Mouse (Mus musculus): ENCODE results near the gene Hist1h4h. TPM values are rescaled to one million over a fixed set of nuclear protein-coding genes. Genes with fewer than 3 reads are reported as not detected.

Gene Hist1h4h
- polyA plus RNA-seq, 1 experiment from 2014 or later, result 7.9 TPM

- Histone ChIP-seq H3K4me2 (peak overlapping the region; percentile 74), H3K27ac (no peak overlapping the region), H3K9me3 (no peaks in the 10 kb centered on the region), H3K4me3 (peak overlapping the region; percentile 55), H3K9ac (peak overlapping the region; percentile 64), H3K27me3 (no peaks in the 10 kb centered on the region), H3K36me3 (no peaks in the 10 kb centered on the region), H3K4me1 (peaks cover 4% of the 10 kb centered on the region)
- no peak for ATAC-seq (ENCODE audit: insufficient number of reproducible peaks, insufficient read depth, low FRiP score, low TSS enrichment, low read depth)
- 53% methylated on average over 15 of the region's 15 CpGs for WGBS
Measured at GRCm38 (mm10) chr13:23515826-23516620, 14.8 kb upstream of the Hist1h4h start.

GRCm38 (mm10) chr13:23516822-23517602, 13.8 kb upstream of the Hist1h4h start:
- H3K4me1 ChIP-seq, result peaks cover 4% of the 10 kb centered on the region
- H3K4me3 ChIP-seq, result peak overlapping the region; percentile 55
- peak overlapping the region; percentile 74 for H3K4me2 ChIP-seq
- H3K9me3 ChIP-seq, result no peaks in the 10 kb centered on the region
- WGBS, result under 1% methylated on average over 19 of the region's 19 CpGs
- H3K27ac ChIP-seq, result peak overlapping the region; percentile 73
- no peaks in the 10 kb centered on the region for H3K36me3 ChIP-seq
- peak; percentile 65; the same call in 1 of the 2 replicates for ATAC-seq (ENCODE audit: insufficient number of reproducible peaks, insufficient read depth, low FRiP score, low TSS enrichment, low read depth)
- H3K9ac ChIP-seq, result peak overlapping the region; percentile 66
- no peaks in the 10 kb centered on the region for H3K27me3 ChIP-seq

DNA sequence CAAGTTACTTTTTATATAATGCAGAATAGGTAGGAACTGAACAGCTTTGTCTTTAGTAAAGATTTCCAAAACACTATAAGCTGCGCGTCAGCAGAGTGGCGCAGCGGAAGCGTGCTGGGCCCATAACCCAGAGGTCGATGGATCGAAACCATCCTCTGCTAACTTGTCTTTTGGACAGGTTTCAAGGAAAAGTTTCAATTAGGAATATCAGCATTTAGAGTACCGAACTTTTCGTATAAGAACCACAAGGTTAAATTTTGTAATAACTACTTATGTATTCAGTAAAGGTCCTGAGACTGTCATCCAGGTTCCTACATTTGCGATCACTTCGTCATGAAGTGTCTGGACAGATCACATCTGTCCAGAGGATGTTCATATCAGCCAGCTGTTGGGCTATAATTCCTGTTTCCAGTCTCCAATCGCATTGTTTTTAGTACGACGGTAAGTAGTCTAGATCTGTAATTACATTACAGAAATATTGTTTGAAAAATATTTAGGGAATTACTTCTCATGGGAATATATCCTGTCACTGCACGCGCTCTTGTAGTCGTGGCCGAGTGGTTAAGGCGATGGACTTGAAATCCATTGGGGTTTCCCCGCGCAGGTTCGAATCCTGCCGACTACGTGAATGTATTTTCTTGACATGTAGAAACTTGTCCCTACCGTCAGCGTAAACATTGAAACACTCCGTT, 13.1 kb upstream of the Hist1h4h start:
- under 1% methylated on average over 27 of the region's 27 CpGs for WGBS
- Histone ChIP-seq H3K36me3 (no peaks in the 10 kb centered on the region), H3K27ac (peak overlapping the region; percentile 73), H3K9me3 (no peaks in the 10 kb centered on the region), H3K27me3 (no peaks in the 10 kb centered on the region), H3K9ac (peak overlapping the region; percentile 66), H3K4me2 (peak overlapping the region; percentile 74), H3K4me3 (peak overlapping the region; percentile 55), H3K4me1 (peaks cover 4% of the 10 kb centered on the region)
- ATAC-seq (ENCODE audit: insufficient number of reproducible peaks, insufficient read depth, low FRiP score, low TSS enrichment, low read depth), result peak; percentile 89

DNA sequence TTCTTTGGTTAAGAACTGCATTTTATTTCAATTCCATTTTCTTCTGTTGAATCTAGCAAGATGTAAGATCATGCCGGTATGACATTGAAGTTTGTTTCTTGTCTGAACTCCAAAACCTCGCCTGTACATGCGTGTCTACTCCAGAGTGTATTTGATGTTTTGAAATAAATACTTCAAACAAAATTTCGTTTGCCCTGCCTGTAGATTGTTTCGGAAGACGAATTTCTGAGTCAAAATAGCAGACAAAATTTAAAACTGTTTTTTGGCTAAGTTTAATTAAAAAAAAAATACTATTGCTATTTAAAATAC, 12.6 kb upstream of the Hist1h4h start:
- ATAC-seq (ENCODE audit: insufficient number of reproducible peaks, insufficient read depth, low FRiP score, low TSS enrichment, low read depth), result no peak
- under 1% methylated on average over 6 of the region's 6 CpGs for WGBS

GRCm38 (mm10) chr13:23518885-23519284, 12.0 kb upstream of the Hist1h4h start:
- Histone ChIP-seq H3K9ac (peak overlapping the region; percentile 63), H3K27me3 (no peaks in the 10 kb centered on the region)
- ATAC-seq (ENCODE audit: insufficient number of reproducible peaks, insufficient read depth, low FRiP score, low TSS enrichment, low read depth), result no peak

More for the DNA sequence above, 12.6 kb upstream of the Hist1h4h start:
- Histone ChIP-seq H3K4me1 (peaks cover 4% of the 10 kb centered on the region), H3K9me3 (no peaks in the 10 kb centered on the region), H3K27me3 (no peaks in the 10 kb centered on the region), H3K4me2 (peak overlapping the region; percentile 74), H3K4me3 (peak overlapping the region; percentile 55), H3K9ac (peak overlapping the region; percentile 33; the same call in 1 of the 2 replicates), H3K27ac (no peak overlapping the region), H3K36me3 (no peaks in the 10 kb centered on the region)

DNA sequence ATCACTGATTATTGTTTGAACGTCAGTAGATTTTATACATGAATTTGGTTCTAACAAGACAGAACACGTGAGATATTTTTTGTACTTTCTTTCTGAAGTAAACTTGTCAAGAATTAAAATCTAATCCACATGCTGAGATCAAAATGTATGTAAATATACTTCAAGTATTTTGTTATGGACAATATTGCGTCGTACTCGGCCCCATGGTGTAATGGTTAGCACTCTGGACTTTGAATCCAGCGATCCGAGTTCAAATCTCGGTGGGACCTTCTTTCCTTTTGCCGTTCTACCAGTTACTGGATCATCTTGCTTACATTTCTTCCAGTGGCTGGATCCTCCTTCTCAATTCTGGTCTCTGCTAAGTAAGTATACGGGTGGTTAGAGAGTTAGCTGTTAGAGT, 11.4 kb upstream of the Hist1h4h start:
- H3K4me2 ChIP-seq, result peak overlapping the region; percentile 74
- peaks cover 4% of the 10 kb centered on the region for H3K4me1 ChIP-seq
- H3K27me3 ChIP-seq, result no peaks in the 10 kb centered on the region
- no peaks in the 10 kb centered on the region for H3K36me3 ChIP-seq
- no peaks in the 10 kb centered on the region for H3K9me3 ChIP-seq
- no peak for ATAC-seq (ENCODE audit: insufficient number of reproducible peaks, insufficient read depth, low FRiP score, low TSS enrichment, low read depth)
- H3K4me3 ChIP-seq, result peak overlapping the region; percentile 55
- H3K9ac ChIP-seq, result peak overlapping the region; percentile 63
- under 1% methylated on average over 10 of the region's 10 CpGs for WGBS
- peak overlapping the region; percentile 39; the same call in 1 of the 2 replicates for H3K27ac ChIP-seq

More at GRCm38 (mm10) chr13:23518885-23519284, 12.0 kb upstream of the Hist1h4h start:
- no peaks in the 10 kb centered on the region for H3K36me3 ChIP-seq
- peaks cover 4% of the 10 kb centered on the region for H3K4me1 ChIP-seq
- H3K4me2 ChIP-seq, result peak overlapping the region; percentile 74
- peak overlapping the region; percentile 55 for H3K4me3 ChIP-seq
- H3K27ac ChIP-seq, result peak overlapping the region; percentile 39; the same call in 1 of the 2 replicates
- H3K9me3 ChIP-seq, result no peaks in the 10 kb centered on the region
- under 1% methylated on average over 6 of the region's 6 CpGs for WGBS

DNA sequence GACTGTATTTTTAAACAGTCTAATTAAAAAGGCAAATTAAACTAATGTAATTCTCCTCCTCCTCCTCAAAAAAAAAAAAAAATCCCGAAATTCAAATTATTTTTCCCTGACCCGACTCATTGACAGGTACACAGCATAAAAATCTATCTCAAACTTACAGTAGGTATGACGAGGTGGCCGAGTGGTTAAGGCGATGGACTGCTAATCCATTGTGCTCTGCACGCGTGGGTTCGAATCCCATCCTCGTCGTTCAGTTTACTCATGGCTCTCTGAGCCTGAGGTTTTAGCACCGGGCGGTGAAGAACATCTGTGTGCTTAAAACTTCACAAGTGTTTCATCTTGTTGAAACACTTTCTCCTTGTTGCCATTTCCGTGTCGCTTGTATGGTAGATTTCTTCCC, 9.1 kb upstream of the Hist1h4h start:
- H3K27me3 ChIP-seq, result no peaks in the 10 kb centered on the region
- WGBS, result under 1% methylated on average over 14 of the region's 14 CpGs
- H3K27ac ChIP-seq, result no peak overlapping the region
- H3K36me3 ChIP-seq, result no peaks in the 10 kb centered on the region
- 0 out of 2 replicates have a peak, but pooled peaks cover 3% of the 10 kb centered on the region for H3K4me1 ChIP-seq
- H3K4me2 ChIP-seq, result peak overlapping the region; percentile 40
- ATAC-seq (ENCODE audit: insufficient number of reproducible peaks, insufficient read depth, low FRiP score, low TSS enrichment, low read depth), result no peak
- peak overlapping the region; percentile 19 for H3K4me3 ChIP-seq
- no peak overlapping the region for H3K9ac ChIP-seq
- no peaks in the 10 kb centered on the region for H3K9me3 ChIP-seq

DNA sequence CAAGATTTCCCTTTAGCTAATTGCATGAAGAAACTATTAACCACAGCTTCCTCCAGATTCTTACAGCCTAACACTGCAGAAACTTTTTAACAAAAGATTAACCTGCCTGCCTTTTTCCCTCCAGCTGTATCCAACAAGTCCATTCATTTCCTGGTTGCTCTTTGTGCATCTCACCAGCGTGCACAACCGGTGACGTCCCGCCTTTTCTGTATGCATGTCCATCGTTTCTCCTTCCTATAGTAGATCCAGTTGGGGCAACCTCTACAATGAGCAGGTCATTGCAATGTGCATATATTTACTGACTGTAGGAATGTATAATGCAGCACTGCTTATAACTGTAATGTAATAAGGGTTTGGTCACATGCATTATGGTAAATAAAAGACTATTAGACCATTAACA, 6.9 kb upstream of the Hist1h4h start:
- Histone ChIP-seq H3K27ac (no peak overlapping the region), H3K27me3 (no peaks in the 10 kb centered on the region), H3K4me2 (no peak overlapping the region), H3K4me1 (peaks cover 7% of the 10 kb centered on the region), H3K9ac (no peak overlapping the region), H3K4me3 (no peak overlapping the region), H3K36me3 (no peaks in the 10 kb centered on the region), H3K9me3 (no peaks in the 10 kb centered on the region)
- 51% methylated on average over 5 of the region's 5 CpGs for WGBS
- ATAC-seq (ENCODE audit: insufficient number of reproducible peaks, insufficient read depth, low FRiP score, low TSS enrichment, low read depth), result no peak

GRCm38 (mm10) chr13:23524654-23525053, 6.2 kb upstream of the Hist1h4h start:
- H3K9ac ChIP-seq, result 0 out of 2 replicates have a peak overlapping the region, but pooled peaks have one; percentile 27
- no peak overlapping the region for H3K27ac ChIP-seq
- no peaks in the 10 kb centered on the region for H3K9me3 ChIP-seq
- H3K4me1 ChIP-seq, result peaks cover 9% of the 10 kb centered on the region
- peak overlapping the region; percentile 34 for H3K4me2 ChIP-seq
- WGBS, result 6% methylated on average over 5 of the region's 5 CpGs
- 0 out of 2 replicates have a peak, but pooled peaks have one; percentile 38 for ATAC-seq (ENCODE audit: insufficient number of reproducible peaks, insufficient read depth, low FRiP score, low TSS enrichment, low read depth)
- H3K36me3 ChIP-seq, result no peaks in the 10 kb centered on the region
- H3K27me3 ChIP-seq, result no peaks in the 10 kb centered on the region
- H3K4me3 ChIP-seq, result no peak overlapping the region

DNA sequence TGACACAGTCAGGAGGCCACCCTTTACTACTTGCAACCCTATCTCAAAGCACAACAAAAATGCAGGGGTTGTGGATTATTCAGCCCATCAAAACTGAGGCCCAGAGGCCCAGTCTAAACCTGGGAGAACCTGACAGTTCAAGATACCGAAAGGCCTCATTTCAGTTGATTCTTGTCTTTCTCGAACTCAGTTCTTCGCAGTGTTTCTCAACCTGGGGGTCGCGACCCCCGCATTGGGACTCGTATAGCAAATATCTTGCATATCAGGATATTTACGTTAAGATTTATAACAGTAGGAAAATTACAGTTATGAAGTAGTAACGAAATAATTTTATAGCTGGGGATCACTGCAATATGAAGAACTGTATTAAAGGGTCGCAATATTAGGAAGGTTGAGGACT, 4.9 kb upstream of the Hist1h4h start:
- no peaks in the 10 kb centered on the region for H3K9me3 ChIP-seq
- no peak for ATAC-seq (ENCODE audit: insufficient number of reproducible peaks, insufficient read depth, low FRiP score, low TSS enrichment, low read depth)
- H3K27me3 ChIP-seq, result no peaks in the 10 kb centered on the region
- H3K4me3 ChIP-seq, result peak overlapping the region; percentile 48
- H3K4me1 ChIP-seq, result peaks cover 9% of the 10 kb centered on the region
- WGBS, result 2% methylated on average over 10 of the region's 10 CpGs
- peak overlapping the region; percentile 60 for H3K4me2 ChIP-seq
- peak overlapping the region; percentile 36; the same call in 1 of the 2 replicates for H3K9ac ChIP-seq
- no peaks in the 10 kb centered on the region for H3K36me3 ChIP-seq
- no peak overlapping the region for H3K27ac ChIP-seq

DNA sequence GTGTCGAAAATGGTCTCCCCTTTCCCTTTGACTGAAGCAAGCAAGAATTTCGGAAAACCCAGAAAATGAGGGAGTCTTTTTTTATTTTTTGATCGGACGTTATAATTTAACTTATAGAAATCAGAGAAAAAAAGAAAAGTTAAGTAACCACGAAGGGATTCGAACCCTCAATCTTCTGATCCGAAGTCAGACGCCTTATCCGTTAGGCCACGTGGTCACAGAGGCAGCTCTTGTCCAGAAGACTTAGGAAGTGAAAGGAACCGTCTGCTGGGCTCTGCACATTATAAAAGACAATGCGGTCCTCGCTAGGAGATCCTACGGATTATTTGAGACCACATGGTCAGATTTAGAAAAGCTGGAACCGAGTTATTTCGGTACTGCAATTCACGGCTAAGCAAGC, 4.5 kb upstream of the Hist1h4h start:
- under 1% methylated on average over 17 of the region's 17 CpGs for WGBS
- Histone ChIP-seq H3K9ac (peak overlapping the region; percentile 71), H3K4me1 (peaks cover 9% of the 10 kb centered on the region), H3K36me3 (no peaks in the 10 kb centered on the region), H3K27ac (peak overlapping the region; percentile 79), H3K27me3 (no peaks in the 10 kb centered on the region), H3K9me3 (no peaks in the 10 kb centered on the region), H3K4me2 (peak overlapping the region; percentile 60), H3K4me3 (peak overlapping the region; percentile 48)
- no peak for ATAC-seq (ENCODE audit: insufficient number of reproducible peaks, insufficient read depth, low FRiP score, low TSS enrichment, low read depth)

All from embryonic facial prominence, embryonic 13.5 days (tissue).